Mouse (Mus musculus) ovary, adult 10 weeks (tissue): ENCODE measurements around the gene Il7r. TPM values are rescaled to one million over a fixed set of nuclear protein-coding genes. Genes with fewer than 3 reads are reported as not detected.

Source experiments
- polyA plus RNA-seq: library from polyadenylated mRNA; stranded (reverse); fragments of 350-450 nt; fragmentation: Illumina TruSeq; extraction: RNeasy Lipid Tissue Mini Kit (QIAGEN cat#74804); gene quantifications from one replicate; pipeline ENCODE4 v1.2.3, GENCODE M21; 2014

Gene Il7r
- 14.2 TPM for polyA plus RNA-seq

DNA sequence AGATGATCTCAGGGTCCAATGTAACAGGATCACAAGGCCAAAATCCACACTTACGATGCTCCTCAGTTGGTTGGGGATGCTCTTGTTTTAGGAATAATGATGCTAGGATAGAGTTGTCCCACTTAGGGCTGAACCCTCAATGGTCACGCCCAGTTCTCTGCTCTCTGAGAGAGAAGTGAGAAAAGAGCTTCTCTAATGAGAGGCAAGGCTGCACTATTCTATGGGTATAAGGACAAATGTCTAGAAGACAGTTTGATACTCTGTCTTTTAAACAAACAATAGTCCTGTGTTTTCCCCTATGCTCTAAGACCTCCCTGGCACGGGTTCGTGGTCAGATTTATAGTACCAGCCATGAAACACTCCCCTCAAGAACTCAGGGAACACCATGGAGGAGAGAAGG lies at the start of gene Il7r:
Gene Il7r, minus strand, starts transcription at position 101 of the 400 bp plus-strand sequence.

Other genes with a start within 250 kb of the Il7r start
- 0.83 TPM for gene Ugt3a2, start 194.6 kb downstream of the Il7r start, polyA plus RNA-seq
- gene Capsl, start 94.1 kb downstream of the Il7r start, polyA plus RNA-seq, result 43.1 TPM
- gene Spef2, start 218.7 kb upstream of the Il7r start, polyA plus RNA-seq, result 6.1 TPM